Mouse (Mus musculus) liver, postnatal 0 days (tissue): ENCODE results near the gene Gpatch11.

Experiments used
- CTCF ChIP-seq: sonication (generic); IDR thresholded peaks from 2 replicates; pipeline ENCODE4 v1.5.1; 2016; ENCODE audit warnings: antibody characterized with exemption, low read depth
- EP300 ChIP-seq: IDR thresholded peaks from 2 replicates; pipeline ENCODE4 v1.6.1; 2016; ENCODE audit warnings: antibody characterized with exemption, low read depth, mild to moderate bottlenecking

DNA sequence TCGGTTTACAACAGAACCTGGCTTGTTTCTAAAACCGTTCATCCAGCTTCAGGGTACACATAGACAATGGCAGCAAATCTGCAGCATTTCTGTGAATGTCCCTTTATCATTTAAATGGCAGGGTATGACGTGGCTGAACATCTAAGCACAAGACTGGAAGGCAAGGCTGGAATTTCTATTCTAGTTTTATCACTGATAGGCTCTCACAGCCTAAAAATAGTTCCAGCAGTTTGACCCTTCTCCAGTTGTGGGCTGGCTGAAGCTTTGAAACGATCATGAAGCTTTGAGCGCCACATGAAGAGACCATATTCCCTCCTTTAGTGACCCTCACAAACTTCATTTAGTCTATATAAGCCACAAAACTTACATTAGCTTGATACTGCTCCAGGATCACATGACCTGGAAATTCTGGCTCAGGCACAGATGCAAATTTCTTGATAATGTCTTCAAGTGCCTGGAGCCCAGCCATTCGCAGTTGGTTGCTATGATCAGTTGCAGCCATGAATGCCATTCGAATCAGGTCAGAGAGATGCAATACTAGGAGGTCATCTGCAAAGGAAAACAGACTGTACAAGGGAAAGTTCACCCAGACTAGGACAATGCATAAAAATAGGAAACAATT lies 44.2 kb upstream of the Gpatch11 start:
- no peak for TF ChIP-seq EP300
- no peak for TF ChIP-seq CTCF
